Mouse (Mus musculus) ES-Bruce4 (cell line): Measurements from ENCODE around the gene Dirc2.

ENCODE experiments used
- CTCF ChIP-seq: IDR thresholded peaks from one replicate; pipeline ENCODE4 v1.8.1; 2011; ENCODE audit warnings: low read depth, low read length
- EP300 ChIP-seq: IDR thresholded peaks from 2 replicates; pipeline ENCODE4 v1.6.1; 2011; ENCODE audit warnings: low read depth, low read length; ENCODE audit not compliant: insufficient read depth

GRCm38 (mm10) chr16:35713606-35714005, 55.5 kb downstream of the Dirc2 start:
- TF ChIP-seq EP300 (no peak), CTCF (no peak)
